Mouse (Mus musculus): ENCODE data around the gene Mtif3. TPM values are rescaled to one million over a fixed set of nuclear protein-coding genes. Genes with fewer than 3 reads are reported as not detected.

Gene Mtif3
- polyA plus RNA-seq, 1 experiment from 2014 or later: 15.3 TPM

GRCm38 (mm10) chr5:146913355-146913754, 50.2 kb downstream of the Mtif3 start:
- H3K27ac ChIP-seq: no peak overlapping the region
- H3K27me3 ChIP-seq: 0 out of 2 replicates have a peak, but pooled peaks cover 2% of the 10 kb centered on the region
- no peak overlapping the region for H3K4me3 ChIP-seq (replicated peaks)
- no peak for ATAC-seq (ENCODE audit: low read depth)
- no peak for DNase-seq
- H3K4me1 ChIP-seq (replicated peaks): peaks cover 16% of the 10 kb centered on the region; the same call in 1 of the 2 replicates
- H3K36me3 ChIP-seq: no peaks in the 10 kb centered on the region
- H3K9ac ChIP-seq: no peak overlapping the region
- WGBS (ENCODE audit: insufficient replicate concordance): 74% methylated on average over 7 of the region's 7 CpGs
- H3K9me3 ChIP-seq (replicated peaks): no peaks in the 10 kb centered on the region
- H3K4me2 ChIP-seq: no peak overlapping the region

GRCm38 (mm10) chr5:146912206-146912605, 51.4 kb downstream of the Mtif3 start:
- Histone ChIP-seq H3K9me3 (replicated peaks) (no peaks in the 10 kb centered on the region), H3K4me1 (replicated peaks) (peaks cover 16% of the 10 kb centered on the region; the same call in 1 of the 2 replicates), H3K27me3 (0 out of 2 replicates have a peak, but pooled peaks cover 2% of the 10 kb centered on the region), H3K9ac (no peak overlapping the region), H3K36me3 (no peaks in the 10 kb centered on the region), H3K4me2 (no peak overlapping the region), H3K27ac (peak overlapping the region; percentile 54; the same call in 1 of the 2 replicates), H3K4me3 (replicated peaks) (no peak overlapping the region)
- 15% methylated on average over 9 of the region's 9 CpGs for WGBS (ENCODE audit: insufficient replicate concordance)
- DNase-seq (no peak), ATAC-seq (ENCODE audit: low read depth) (peak; percentile 76)

GRCm38 (mm10) chr5:146908629-146909028, 55.0 kb downstream of the Mtif3 start:
- H3K36me3 ChIP-seq: no peaks in the 10 kb centered on the region
- H3K27ac ChIP-seq: no peak overlapping the region
- 41% methylated on average over 11 of the region's 11 CpGs for WGBS (ENCODE audit: insufficient replicate concordance)
- no peak overlapping the region for H3K4me2 ChIP-seq
- no peak overlapping the region for H3K4me3 ChIP-seq (replicated peaks)
- no peak overlapping the region for H3K9ac ChIP-seq
- peaks cover 19% of the 10 kb centered on the region for H3K4me1 ChIP-seq (replicated peaks)
- no peaks in the 10 kb centered on the region for H3K9me3 ChIP-seq (replicated peaks)
- H3K27me3 ChIP-seq: 0 out of 2 replicates have a peak, but pooled peaks cover 2% of the 10 kb centered on the region
- DNase-seq: no peak
- no peak for ATAC-seq (ENCODE audit: low read depth)

- DNase-seq (no peak), ATAC-seq (ENCODE audit: low read depth) (no peak)
- no peaks in the 10 kb centered on the region for H3K27me3 ChIP-seq
- H3K4me1 ChIP-seq (replicated peaks): peaks cover 13% of the 10 kb centered on the region
- no peak overlapping the region for H3K4me2 ChIP-seq
- H3K9me3 ChIP-seq (replicated peaks): no peaks in the 10 kb centered on the region
- no peak overlapping the region for H3K27ac ChIP-seq
- WGBS (ENCODE audit: insufficient replicate concordance): 47% methylated on average over 5 of the region's 5 CpGs
- H3K36me3 ChIP-seq: no peaks in the 10 kb centered on the region
- no peak overlapping the region for H3K4me3 ChIP-seq (replicated peaks)
- no peak overlapping the region for H3K9ac ChIP-seq
These were observed 56.1 kb downstream of the Mtif3 start for GRCm38 (mm10) chr5:146907533-146907932.

GRCm38 (mm10) chr5:146905486-146906172, 58.0 kb downstream of the Mtif3 start:
- peaks cover 9% of the 10 kb centered on the region; the same call in 1 of the 2 replicates for H3K4me1 ChIP-seq (replicated peaks)
- H3K9me3 ChIP-seq (replicated peaks): no peaks in the 10 kb centered on the region
- DNase-seq (peak; percentile 57), ATAC-seq (ENCODE audit: low read depth) (0 out of 2 replicates have a peak, but pooled peaks have one; percentile 22)
- H3K27me3 ChIP-seq: no peaks in the 10 kb centered on the region
- peak overlapping the region; percentile 48 for H3K4me2 ChIP-seq
- 22% methylated on average over 14 of the region's 14 CpGs for WGBS (ENCODE audit: insufficient replicate concordance)
- no peak overlapping the region for H3K9ac ChIP-seq
- no peak overlapping the region for H3K4me3 ChIP-seq (replicated peaks)
- no peak overlapping the region for H3K27ac ChIP-seq
- H3K36me3 ChIP-seq: no peaks in the 10 kb centered on the region

DNA sequence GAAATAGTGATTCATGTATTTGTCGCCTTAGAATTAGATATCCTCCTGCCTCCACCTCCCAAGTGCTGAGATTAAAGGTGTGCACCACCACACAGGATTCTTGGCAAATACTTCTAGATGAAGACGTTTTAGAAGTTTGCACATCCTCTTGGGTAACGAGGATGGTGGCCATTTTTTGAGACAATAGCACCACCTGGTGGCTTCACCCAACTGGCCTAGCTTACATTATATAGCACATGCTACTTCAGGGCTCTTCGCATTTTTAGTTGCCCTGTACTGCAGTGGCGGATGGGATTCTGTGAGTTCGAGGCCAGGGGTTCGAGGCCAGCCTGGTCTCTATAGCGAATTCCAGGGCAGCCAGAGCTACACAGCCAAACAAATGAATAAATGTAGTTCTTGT, 59.2 kb downstream of the Mtif3 start:
- H3K4me2 ChIP-seq: no peak overlapping the region
- H3K27me3 ChIP-seq: no peaks in the 10 kb centered on the region
- peak; percentile 57 for DNase-seq
- no peak overlapping the region for H3K4me3 ChIP-seq (replicated peaks)
- no peaks in the 10 kb centered on the region for H3K9me3 ChIP-seq (replicated peaks)
- H3K9ac ChIP-seq: no peak overlapping the region
- no peaks in the 10 kb centered on the region for H3K36me3 ChIP-seq
- WGBS (ENCODE audit: insufficient replicate concordance): 21% methylated on average over 8 of the region's 8 CpGs
- peak; percentile 66 for ATAC-seq (ENCODE audit: low read depth)
- H3K4me1 ChIP-seq (replicated peaks): peaks cover 9% of the 10 kb centered on the region; the same call in 1 of the 2 replicates
- no peak overlapping the region for H3K27ac ChIP-seq

Other genes starting within 250 kb of the Mtif3 start
- gene Usp12, start 168.8 kb downstream of the Mtif3 start, polyA plus RNA-seq (2015; fragmentation: Nextera tagmentation; extraction: Ambion mirVana): 7.8 and 9.9 TPM in 2 replicates
- 460 and 482 TPM in 2 replicates for gene Rpl21, start 130.9 kb downstream of the Mtif3 start, polyA plus RNA-seq (2015; fragmentation: Nextera tagmentation; extraction: Ambion mirVana)
- 2.9 and 3.1 TPM in 2 replicates for gene Rasl11a, start 118.7 kb downstream of the Mtif3 start, polyA plus RNA-seq (2015; fragmentation: Nextera tagmentation; extraction: Ambion mirVana)
- gene Gtf3a, start 15.1 kb downstream of the Mtif3 start, polyA plus RNA-seq (2015; fragmentation: Nextera tagmentation; extraction: Ambion mirVana): 77.0 and 84.6 TPM in 2 replicates
- 3.3 and 5.2 TPM in 2 replicates for gene Lnx2, start 112.8 kb upstream of the Mtif3 start, polyA plus RNA-seq (2015; fragmentation: Nextera tagmentation; extraction: Ambion mirVana)
- gene Polr1d, start 113.2 kb upstream of the Mtif3 start, polyA plus RNA-seq (2015; fragmentation: Nextera tagmentation; extraction: Ambion mirVana): 110 and 112 TPM in 2 replicates
- gene Gsx1, start 224.9 kb upstream of the Mtif3 start, polyA plus RNA-seq (2015; fragmentation: Nextera tagmentation; extraction: Ambion mirVana): not detected in 2 replicates